11 mouse cellular contexts compared by ENCODE assay signal in genomic region chr11:95507041-95507716, GRCm38 (mm10). TPM values are rescaled to one million over a fixed set of nuclear protein-coding genes. Genes with fewer than 3 reads are reported as not detected.
DNase-seq lines count a peak whose midpoint lies in the region; ATAC-seq and TF ChIP-seq lines count a peak whose summit lies in the region.
"Had no signal": no experiment of that assay in that cellular context is flagged by ENCODE, and none has a peak within 500 bp of the region (broad histone marks: within the 10 kb centered on the region; RNA-seq: fewer than 3 reads in every experiment).

No protein-coding gene starts in this region.

- no peaks in the 10 kb centered on the region for H3K79me3 ChIP-seq in C2C12 (ENCODE audit: low read depth)

- no peak overlapping the region for H3K4me3 ChIP-seq in hindbrain, postnatal 0 days (ENCODE audit: low read length)
- no peak overlapping the region for H3K4me3 ChIP-seq in hindbrain, embryonic 16.5 days (ENCODE audit: low read length)
- H3K4me3 ChIP-seq in C2C12 (ENCODE audit: insufficient read depth, poor library complexity, severe bottlenecking), result no peak overlapping the region
- H3K4me3 ChIP-seq: forebrain, embryonic 12.5 days had no signal

- H3K9me3 ChIP-seq in hindbrain, postnatal 0 days (ENCODE audit: low read length), result no peaks in the 10 kb centered on the region
- H3K9me3 ChIP-seq in hindbrain, embryonic 16.5 days (ENCODE audit: control insufficient read depth, low read length), result no peaks in the 10 kb centered on the region
- H3K9me3 ChIP-seq: forebrain, embryonic 12.5 days had no signal

- peak; percentile 63 for TF ChIP-seq CTCF in hindbrain, postnatal 0 days (IDR thresholded peaks at IDR 0.05; ENCODE audit: low read depth)
- TF ChIP-seq CTCF in C2C12 (IDR thresholded peaks at IDR 0.05; ENCODE audit: control insufficient read depth, insufficient read depth, insufficient read length), result no peak

- H3K27ac ChIP-seq in hindbrain, postnatal 0 days, result no peak overlapping the region
- no peak overlapping the region for H3K27ac ChIP-seq in hindbrain, embryonic 16.5 days (ENCODE audit: low read depth, low read length)
- H3K27ac ChIP-seq: forebrain, embryonic 12.5 days had no signal

- H3K36me3 ChIP-seq in hindbrain, postnatal 0 days (ENCODE audit: insufficient read depth, low read length), result no peaks in the 10 kb centered on the region
- no peaks in the 10 kb centered on the region for H3K36me3 ChIP-seq in hindbrain, embryonic 16.5 days (ENCODE audit: control insufficient read depth, insufficient read depth, low read length)
- H3K36me3 ChIP-seq in C2C12 (ENCODE audit: control insufficient read depth, insufficient read depth), result no peaks in the 10 kb centered on the region
- H3K36me3 ChIP-seq: forebrain, embryonic 12.5 days had no signal

- ATAC-seq in hindbrain, postnatal 0 days, result no peak
- no peak for ATAC-seq in hindbrain, embryonic 16.5 days
- no peak for ATAC-seq in activated CD4-positive, CD25-positive, alpha-beta regulatory T cell, adult 4 months

- no peak overlapping the region for H3K4me2 ChIP-seq in hindbrain, postnatal 0 days (ENCODE audit: low read depth, low read length)
- no peak overlapping the region for H3K4me2 ChIP-seq in hindbrain, embryonic 16.5 days (ENCODE audit: low read length)
- H3K4me2 ChIP-seq: forebrain, embryonic 12.5 days had no signal

- DNase-seq in hindbrain, postnatal 0 days (ENCODE audit: low spot score), result peak; percentile 42
- peak; percentile 53 for DNase-seq in 3134 (ENCODE audit: extremely low read depth, insufficient read length, low spot score)
- peak; percentile 79 to 81 for DNase-seq in adrenal gland, postnatal 36 days
- no peak for DNase-seq in left cerebral cortex, adult 18-20 months (ENCODE audit: low spot score in 2 of 2)
- DNase-seq: layer of hippocampus, postnatal 36 days had no signal

- no peak overlapping the region for H3K9ac ChIP-seq in hindbrain, postnatal 0 days (replicated peaks; ENCODE audit: low read length)
- H3K9ac ChIP-seq in hindbrain, embryonic 16.5 days (ENCODE audit: low read depth, low read length), result no peak overlapping the region
- H3K9ac ChIP-seq: forebrain, embryonic 12.5 days had no signal

- H3K27me3 ChIP-seq in hindbrain, postnatal 0 days (ENCODE audit: insufficient read depth, low read length), result no peaks in the 10 kb centered on the region
- peaks cover 4% of the 10 kb centered on the region for H3K27me3 ChIP-seq in hindbrain, embryonic 16.5 days (replicated peaks; ENCODE audit: control insufficient read depth, insufficient read depth, low read length)
- no peaks in the 10 kb centered on the region for H3K27me3 ChIP-seq in C2C12 (ENCODE audit: control insufficient read depth, insufficient read depth, insufficient read length)

- H3ac ChIP-seq in C2C12 (ENCODE audit: control insufficient read depth, insufficient read length, low read depth), result no peak overlapping the region

- WGBS in hindbrain, postnatal 0 days, result 46% methylated on average over 12 of the region's 12 CpGs
- WGBS in hindbrain, embryonic 16.5 days, result 50% methylated on average over 12 of the region's 12 CpGs

- no peaks in the 10 kb centered on the region for H3K79me2 ChIP-seq in C2C12 (ENCODE audit: control insufficient read depth, insufficient read depth)

- H3K4me1 ChIP-seq in hindbrain, postnatal 0 days (ENCODE audit: insufficient read depth, low read length), result peaks cover 6% of the 10 kb centered on the region; the same call in 1 of the 2 replicates
- peaks cover 2% of the 10 kb centered on the region for H3K4me1 ChIP-seq in hindbrain, embryonic 16.5 days (ENCODE audit: control insufficient read depth, insufficient read depth, low read depth, low read length)

TF ChIP-seq in C2C12, 6 proteins besides CTCF, POLR2A, EP300 and RAD21:
- TF ChIP-seq FOSL1 (IDR thresholded peaks at IDR 0.05; ENCODE audit: insufficient read depth, low read length, poor library complexity, severe bottlenecking) (no peak), CEBPB (IDR thresholded peaks at IDR 0.05; ENCODE audit: low read depth) (peak; percentile 62), MYOG (IDR thresholded peaks at IDR 0.05; ENCODE audit: control insufficient read depth, extremely low read depth, insufficient read length) (no peak), MYOD1 (IDR thresholded peaks at IDR 0.05; ENCODE audit: control insufficient read depth, insufficient read length, low read depth) (no peak)

RNA-seq across cellular contexts. Expression of gene Nxph3, which starts 7.2 kb away (rescaled TPM):
- total RNA-seq in hindbrain, postnatal 0 days (2014; rRNA removed), result 21.4 and 23.6 TPM in 2 replicates
- polyA plus RNA-seq in hindbrain, postnatal 0 days (2015; fragmentation: Nextera tagmentation; extraction: Ambion mirVana), result 3.7 and 4.1 TPM in 2 replicates
- 2.8 and 3.0 TPM in 2 replicates for polyA plus RNA-seq in hindbrain, embryonic 16.5 days (2015; fragmentation: Nextera tagmentation; extraction: Ambion mirVana)
- 1.2 TPM for polyA plus RNA-seq in C2C12 (2012; fragmentation: generic; extraction: Trizol)
- 1 to 10 TPM; 1.6 to 6.0 TPM for total RNA-seq in adrenal gland, postnatal 36 days (2021)
- not detected for polyA plus RNA-seq in activated CD4-positive, CD25-positive, alpha-beta regulatory T cell, adult 4 months (2017; shearing (Covaris generic))
- 10 to 100 TPM; 23.4 to 32.6 TPM for total RNA-seq in left cerebral cortex, adult 18-20 months (2021)
- total RNA-seq: hematopoietic stem cell, adult 5-6 weeks; megakaryocyte, adult 5-6 weeks had no signal

Comparison
In these comparisons a context has a peak if more than half of its experiments do, and no peak if none do; other contexts are left out.
1. DNase-seq: peak in hindbrain, postnatal 0 days (single experiment), 3134 (single experiment) and adrenal gland, postnatal 36 days (2 of 2); none in left cerebral cortex, adult 18-20 months (0 of 2).